Mouse (Mus musculus) telencephalon, adult 2 months (tissue): ENCODE results near the gene Selenov.
"Not testable (repeated sequence)": the region's sequence is repeated elsewhere in the genome, so short reads cannot be mapped to it uniquely, and the experiment has no call there.

ENCODE experiments used
- DNase-seq: peaks from one replicate; pipeline ENCODE4 v3.0.0-alpha.2; 2011; ENCODE audit warnings: low read depth, low spot score

Selenov gene

GRCm38 (mm10) chr7:28294481-28294880 lies 3.5 kb upstream of the Selenov start:
- no peak for DNase-seq

GRCm38 (mm10) chr7:28290165-28290564 lies 821 bp downstream of the Selenov start:
- DNase-seq, result no peak

DNA sequence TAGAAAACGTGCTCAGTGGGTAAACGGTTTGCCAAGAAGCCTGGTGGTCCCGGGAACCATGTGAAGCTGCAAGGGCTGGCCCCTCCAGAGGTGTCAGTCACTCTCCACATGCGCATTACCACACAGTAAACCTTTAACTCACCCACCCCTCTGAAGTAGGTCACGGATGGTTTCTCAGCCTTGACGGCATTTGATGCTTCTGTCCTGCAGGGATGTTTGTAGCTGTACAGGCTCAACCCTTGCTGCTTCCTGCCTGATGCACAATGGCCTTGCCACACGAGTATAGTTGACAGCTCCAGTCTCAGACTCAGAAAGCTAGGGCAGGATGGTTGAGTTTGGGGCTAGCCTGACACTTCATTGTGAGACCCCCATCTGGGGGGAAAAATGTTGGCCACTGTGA lies 10.4 kb downstream of the Selenov start:
- no peak for DNase-seq

GRCm38 (mm10) chr7:28278279-28278652 lies 12.7 kb downstream of the Selenov start:
- DNase-seq, result no peak

GRCm38 (mm10) chr7:28277615-28278278 lies 13.2 kb downstream of the Selenov start, which contains the start of gene Eid2b:
Gene Eid2b, plus strand, starts transcription at chr7:28277739.
- DNase-seq, result peak; percentile 88

DNA sequence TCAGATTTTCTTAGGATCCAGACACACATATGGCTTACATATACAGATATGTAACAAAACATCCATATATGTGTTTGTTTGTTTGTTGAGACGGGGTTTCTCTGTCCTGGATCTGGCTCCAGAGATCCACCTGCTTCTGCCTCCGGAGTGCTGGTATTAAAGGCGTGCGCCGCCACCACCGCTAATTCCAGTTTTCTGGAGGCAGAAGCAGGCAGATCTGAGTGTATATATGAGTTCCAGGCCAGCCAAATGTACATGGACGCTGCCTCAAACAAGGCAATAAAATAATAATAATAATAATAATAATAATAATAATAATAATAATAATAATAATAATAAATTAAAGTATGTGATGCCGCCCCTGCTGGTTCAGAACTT lies 13.8 kb downstream of the Selenov start:
- no peak for DNase-seq

- DNase-seq, result no peak
Observed at GRCm38 (mm10) chr7:28271761-28272160, 19.2 kb downstream of the Selenov start.

DNA sequence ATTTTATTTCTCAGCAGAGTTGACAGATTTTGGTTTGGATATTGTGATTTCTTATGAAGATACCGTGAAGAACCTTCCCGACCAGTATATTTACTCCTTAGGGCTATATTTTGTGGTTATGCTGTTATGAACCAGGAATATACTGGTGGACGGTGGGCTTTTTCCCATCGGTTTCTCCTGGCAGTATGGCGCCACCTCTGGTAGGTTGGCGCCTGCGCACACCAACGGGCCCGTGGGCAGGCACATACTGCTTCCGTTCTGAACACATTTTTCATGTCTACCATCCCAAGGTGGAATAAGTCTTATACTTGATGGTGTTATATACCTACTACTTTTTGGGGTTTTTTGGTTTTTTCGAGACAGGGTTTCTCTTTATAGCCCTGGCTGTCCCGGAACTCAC lies 21.6 kb downstream of the Selenov start:
- DNase-seq, result no peak

DNA sequence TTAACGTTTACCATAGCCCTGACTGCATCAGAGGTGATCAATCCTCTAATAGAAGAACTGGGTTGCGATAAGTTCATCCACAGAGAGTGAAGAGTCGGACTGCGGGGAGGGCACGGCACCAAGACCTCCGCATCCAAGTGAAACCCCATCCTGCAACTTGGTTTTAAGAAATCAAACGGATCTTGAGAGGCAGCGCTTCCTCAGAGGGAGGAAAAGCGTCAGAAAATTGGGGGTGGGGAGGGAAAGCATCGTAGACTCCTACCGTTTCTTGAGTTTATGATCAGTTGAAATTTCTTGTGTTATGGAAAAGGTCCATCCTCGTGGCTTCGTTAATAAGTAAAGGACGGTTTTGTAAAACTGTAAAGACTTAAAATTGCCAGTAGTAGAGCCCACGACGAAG lies 22.4 kb downstream of the Selenov start:
- DNase-seq, result no peak

DNA sequence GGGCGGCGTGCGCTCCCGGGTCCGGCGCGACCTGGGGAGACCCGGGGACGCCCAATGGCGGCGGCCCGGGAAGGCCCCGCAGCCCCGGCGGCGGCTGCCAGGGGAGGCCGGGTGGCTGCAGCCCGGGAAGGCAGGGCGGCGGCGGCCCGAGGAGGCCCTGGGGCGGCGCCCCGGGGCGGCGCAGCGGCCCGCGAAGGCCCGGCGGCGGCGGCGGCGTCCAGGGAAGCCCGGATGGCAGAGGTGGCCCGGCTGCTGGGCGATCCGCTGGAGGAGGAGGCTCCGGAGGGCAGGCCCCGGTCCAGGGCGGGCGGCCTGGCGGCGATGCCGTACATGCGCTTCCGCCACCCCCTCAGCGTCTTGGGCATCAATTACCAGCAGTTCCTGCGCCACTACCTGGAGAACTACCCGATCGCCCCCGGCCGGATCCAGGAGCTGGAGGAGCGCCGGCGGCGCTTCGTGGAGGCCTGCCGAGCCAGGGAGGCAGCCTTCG lies 22.9 kb downstream of the Selenov start:
- no peak for DNase-seq

DNA sequence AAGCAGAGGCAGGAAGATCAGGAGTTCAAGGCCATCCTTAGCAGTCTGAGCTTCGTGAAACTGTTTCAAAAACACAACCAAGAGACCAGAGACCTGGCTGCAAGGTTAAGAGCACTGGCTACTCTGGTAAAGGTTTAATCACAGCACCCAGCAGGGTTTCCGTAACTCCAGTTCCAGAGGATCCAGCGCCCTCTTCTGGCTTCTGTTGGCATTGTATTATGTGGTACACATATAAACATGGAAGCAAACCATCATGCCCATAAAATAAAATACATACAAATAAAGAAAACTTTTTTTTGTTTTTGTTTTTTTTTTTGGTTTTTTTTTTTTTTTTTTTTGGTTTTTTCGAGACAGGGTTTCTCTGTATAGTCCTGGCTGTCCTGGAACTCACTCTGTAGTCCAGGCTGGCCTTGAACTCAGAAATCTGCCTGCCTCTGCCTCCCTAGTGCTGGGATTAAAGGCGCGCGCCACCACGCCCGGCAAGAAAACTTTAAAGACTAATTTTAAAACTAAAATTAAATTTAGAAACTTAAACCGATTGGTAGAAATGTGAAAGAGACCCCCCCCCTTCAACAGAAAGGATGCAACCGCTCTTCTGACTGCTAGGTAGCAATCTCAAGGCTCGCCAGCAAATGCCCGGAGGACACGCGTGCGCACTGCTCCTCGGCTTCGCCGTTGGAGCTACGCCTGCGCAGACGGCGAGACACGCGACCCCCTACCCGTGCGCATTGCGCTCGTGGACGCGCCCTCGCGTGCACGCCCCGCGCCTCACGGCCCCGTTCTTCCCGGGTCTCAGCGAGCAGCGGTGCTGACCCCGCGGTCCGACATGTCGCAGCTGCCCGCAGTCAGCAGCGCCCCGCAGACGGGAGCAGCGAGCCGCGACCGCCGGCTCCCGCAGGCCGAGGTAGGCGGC lies 23.6 kb downstream of the Selenov start, which contains the start of gene Eid2:
Gene Eid2 (plus strand): TSS at position 753 of the 913 bp plus-strand sequence.
- DNase-seq, result peak; percentile 81

DNA sequence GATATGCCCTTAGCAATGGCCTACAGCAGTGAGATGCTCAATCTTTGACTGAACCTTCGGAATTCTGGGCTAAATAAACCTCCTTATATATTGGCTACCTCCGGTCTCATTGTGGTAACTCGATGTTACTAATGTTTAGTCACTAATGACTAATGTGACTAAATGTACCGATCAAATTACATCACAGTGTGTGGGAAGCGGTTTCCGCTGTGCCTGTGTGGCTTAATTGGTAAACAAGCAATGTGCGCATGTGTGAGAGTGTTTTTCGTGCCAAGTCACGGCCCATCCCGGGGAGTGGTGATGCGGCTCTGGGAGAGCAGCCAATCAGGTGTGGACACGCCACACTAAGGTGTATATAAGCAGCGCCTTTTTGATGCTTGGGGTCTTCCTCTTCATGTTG lies 25.6 kb downstream of the Selenov start:
- DNase-seq, result no peak

DNA sequence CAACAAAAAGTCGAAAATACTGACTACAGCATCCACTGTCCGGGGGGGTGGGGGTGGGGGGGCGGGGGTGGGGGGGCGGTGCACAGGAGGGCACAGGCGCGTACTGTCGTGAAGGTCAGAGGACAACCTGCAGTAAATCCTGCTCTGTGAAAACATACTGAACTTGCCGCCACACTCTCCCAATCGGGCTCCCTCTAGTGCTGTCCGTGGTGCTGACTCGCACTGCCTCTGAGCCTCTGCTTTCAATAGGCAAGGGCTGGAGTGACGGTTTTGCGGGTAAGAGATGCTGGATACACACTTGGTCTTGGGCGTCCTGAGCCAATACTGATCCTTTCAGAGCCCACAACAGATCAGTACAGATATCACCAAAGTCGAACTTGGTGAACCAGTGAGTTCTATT lies 27.2 kb downstream of the Selenov start:
- no peak for DNase-seq

DNA sequence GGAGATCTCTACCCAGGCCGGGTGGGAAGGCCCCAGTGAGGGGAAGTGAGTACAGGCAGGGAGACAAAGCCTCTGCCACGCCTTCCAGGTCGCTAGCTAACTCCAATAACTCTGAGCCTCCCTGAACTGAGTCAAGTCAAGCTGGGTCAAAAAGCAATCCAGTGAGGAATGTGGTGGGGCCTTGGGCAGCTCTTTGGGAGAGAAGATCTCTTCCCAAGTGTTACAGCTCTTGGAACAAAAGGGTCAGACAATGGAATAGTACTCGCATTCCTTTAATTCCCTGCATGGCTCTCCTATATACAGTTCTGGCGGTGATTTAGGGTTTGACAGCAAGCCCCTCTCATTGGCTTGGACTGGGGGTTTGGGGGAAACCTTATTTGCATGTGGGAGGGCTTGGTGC lies 28.1 kb downstream of the Selenov start:
- DNase-seq, result no peak

GRCm38 (mm10) chr7:28255476-28255875 lies 35.5 kb downstream of the Selenov start:
- no peak for DNase-seq

- no peak for DNase-seq
Observed at GRCm38 (mm10) chr7:28254591-28254990, 36.4 kb downstream of the Selenov start.

DNA sequence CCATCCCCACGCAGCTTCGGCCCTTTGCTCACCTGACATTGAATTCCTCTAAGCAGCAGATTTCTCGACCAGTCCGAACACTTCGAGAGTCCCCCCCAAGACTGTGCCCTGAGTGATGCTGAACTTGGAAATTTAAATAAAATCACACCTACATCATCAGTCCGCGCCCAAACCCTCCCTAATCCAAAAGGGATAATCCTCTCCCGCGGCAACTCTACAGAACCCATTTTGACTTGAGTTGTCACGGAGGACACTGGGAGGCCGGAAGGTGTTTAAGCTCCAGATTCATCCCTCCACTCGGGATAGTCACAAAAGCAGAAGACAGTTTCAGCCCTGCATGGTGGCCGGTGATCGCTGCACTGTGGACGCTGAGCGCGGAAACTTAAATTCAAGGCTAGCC lies 39.0 kb downstream of the Selenov start:
- no peak for DNase-seq

GRCm38 (mm10) chr7:28248957-28249356 lies 42.0 kb downstream of the Selenov start:
- no peak for DNase-seq

DNA sequence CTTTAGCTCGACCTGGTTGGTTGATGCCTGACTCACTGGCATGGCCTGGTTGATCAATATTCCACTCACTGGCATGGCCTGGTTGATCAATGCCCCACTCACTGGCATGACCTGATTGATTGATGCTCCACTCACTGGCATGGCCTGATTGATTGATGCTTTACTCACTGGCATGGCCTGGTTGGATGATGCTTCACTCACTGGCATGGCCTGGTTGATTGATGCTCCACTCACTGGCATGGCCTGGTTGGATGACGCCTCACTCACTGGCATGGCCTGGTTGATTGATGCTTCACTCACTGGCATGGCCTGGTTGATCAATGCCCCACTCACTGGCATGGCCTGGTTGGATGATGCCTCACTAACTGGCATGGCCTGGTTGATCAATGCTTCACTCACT lies 47.0 kb downstream of the Selenov start:
- not testable (repeated sequence) for DNase-seq
